Mouse (Mus musculus) ES-E14 (cell line): ENCODE data around the gene 3110082I17Rik.

Experiments used
- CHD2 ChIP-seq: IDR thresholded peaks from 2 replicates; pipeline ENCODE4 v1.6.1; 2014; ENCODE audit warnings: mild to moderate bottlenecking, low read depth, low read length, inconsistent platforms
- ZC3H11A ChIP-seq: IDR thresholded peaks from 2 replicates; pipeline ENCODE4 v1.6.1; 2012; ENCODE audit warnings: low read depth, mild to moderate bottlenecking, inconsistent platforms, low read length, borderline replicate concordance

GRCm38 (mm10) chr5:139353496-139353895, 106.8 kb downstream of the 3110082I17Rik start:
- no peak for TF ChIP-seq CHD2
- TF ChIP-seq ZC3H11A, result no peak
